Mouse (Mus musculus) heart, adult 2 months (tissue): Measurements from ENCODE around the gene Wwc1.

Source experiments
- CTCF ChIP-seq: fragments of 200-600 bp; IDR thresholded peaks from 2 replicates; pipeline ENCODE4 v1.8.1; 2022; ENCODE audit warnings: antibody characterized with exemption, mild to moderate bottlenecking, moderate library complexity
- POLR2A ChIP-seq: fragments of 200-500 bp; IDR thresholded peaks from 2 replicates; pipeline ENCODE4 v1.6.1; 2011; ENCODE audit warnings: mild to moderate bottlenecking, low read depth, low read length, control low read depth; ENCODE audit not compliant: insufficient read depth

DNA sequence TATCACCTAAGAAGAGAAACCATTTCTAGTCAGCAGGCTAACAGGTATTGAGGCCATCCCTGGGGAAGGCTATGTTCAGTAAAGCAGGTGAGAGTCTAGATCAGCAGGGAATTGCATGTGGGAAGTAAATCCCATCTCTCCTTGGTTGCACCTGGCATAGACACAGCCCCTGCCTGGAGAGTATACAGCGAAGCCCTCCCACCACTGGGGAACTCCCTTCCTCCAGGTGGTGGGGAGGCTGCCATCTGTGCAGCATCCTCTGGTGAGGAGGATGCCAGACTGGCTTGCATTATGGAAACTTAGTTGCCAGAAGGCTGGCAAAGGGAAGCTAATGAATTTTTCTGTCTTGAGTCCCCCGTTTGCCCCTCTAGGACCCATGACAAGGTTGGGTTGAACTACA is 11.5 kb upstream of the Wwc1 start:
- no peak for TF ChIP-seq POLR2A
- TF ChIP-seq CTCF: no peak
